Mouse (Mus musculus) adrenal gland, postnatal 25 days (tissue): ENCODE measurements around the gene Sp110. TPM values are rescaled to one million over a fixed set of nuclear protein-coding genes. Genes with fewer than 3 reads are reported as not detected.
"Not testable (repeated sequence)": the region's sequence is repeated elsewhere in the genome, so short reads cannot be mapped to it uniquely, and the experiment has no call there.

Experiments used
- DNase-seq: peaks from one replicate; pipeline ENCODE4 v3.0.0; 2021; ENCODE audit warnings: mixed read lengths
- total RNA-seq: library from RNA; stranded (reverse); gene quantifications from 2 replicates; pipeline ENCODE4 v1.2.3, GENCODE M21; 2021

The Sp110 gene
- total RNA-seq, 1 experiment from 2014 or later = 4.9 TPM

- DNase-seq = not testable (repeated sequence)
These were observed 52.2 kb downstream of the Sp110 start for GRCm38 (mm10) chr1:85546442-85546841.

GRCm38 (mm10) chr1:85543818-85544217 lies 54.8 kb downstream of the Sp110 start:
- not testable (repeated sequence) for DNase-seq

- DNase-seq = not testable (repeated sequence)
These were observed 70.0 kb downstream of the Sp110 start for GRCm38 (mm10) chr1:85528451-85529110.

Other genes with a start within 250 kb of the Sp110 start
- gene G530012D18Rik, start 23.1 kb downstream of the Sp110 start, total RNA-seq = not detected in 2 replicates
- gene Sp140, start 1.6 kb upstream of the Sp110 start, total RNA-seq = 3.5 and 5.0 TPM in 2 replicates
- 18.4 and 19.8 TPM in 2 replicates for gene Sp100, start 51.2 kb upstream of the Sp110 start, total RNA-seq
- gene A630001G21Rik, start 179.8 kb upstream of the Sp110 start, total RNA-seq = 0.58 and 1.0 TPM in 2 replicates
- 113 and 114 TPM in 2 replicates for gene Cab39, start 194.6 kb upstream of the Sp110 start, total RNA-seq